Mouse (Mus musculus): ENCODE measurements around the gene Dydc2. TPM values are rescaled to one million over a fixed set of nuclear protein-coding genes. Genes with fewer than 3 reads are reported as not detected.

The Dydc2 gene
- total RNA-seq (2023): not detected

GRCm38 (mm10) chr14:41069108-41069507 is at the start of gene Dydc2:
Dydc2 (minus strand) TSS chr14:41069208.

GRCm38 (mm10) chr14:41104853-41105444 is 35.9 kb upstream of the Dydc2 start, which contains the start of gene Mat1a:
Mat1a (plus strand) TSS chr14:41105035.

GRCm38 (mm10) chr14:41072229-41072943 is 3.4 kb upstream of the Dydc2 start, which contains the start of gene Dydc1:
Dydc1 (plus strand) TSS chr14:41072911.

GRCm38 (mm10) chr14:41013630-41014613 is 55.1 kb downstream of the Dydc2 start, which contains the start of gene Fam213a:
Fam213a (minus strand) TSS chr14:41013788.

Other genes starting within 250 kb of the Dydc2 start
- 1 to 10 TPM; 5.9 to 8.9 TPM for gene Sh2d4b, start 175.9 kb downstream of the Dydc2 start, total RNA-seq (2023)
- gene Tspan14, start 102.4 kb downstream of the Dydc2 start, total RNA-seq (2023): 10 to 100 TPM; 53.6 to 74.1 TPM
- 10 to 100 TPM; 20.4 to 22.9 TPM for gene Fam213a, start 55.4 kb downstream of the Dydc2 start, total RNA-seq (2023)
- not detected for gene Dydc1, start 3.7 kb upstream of the Dydc2 start, total RNA-seq (2023)
- not detected for gene Mat1a, start 35.8 kb upstream of the Dydc2 start, total RNA-seq (2023)
- gene Sftpa1, start 62.6 kb upstream of the Dydc2 start, total RNA-seq (2023): not detected
- gene Mbl1, start 82.2 kb upstream of the Dydc2 start, total RNA-seq (2023): not detected
- not detected for gene Sftpd, start 115.9 kb upstream of the Dydc2 start, total RNA-seq (2023)
- gene Gm2832, start 209.6 kb upstream of the Dydc2 start, total RNA-seq (2023): not detected

All from B cell, adult 67 days (primary cell).